ENCODE assay signal across 16 mouse cellular contexts in the genomic region with DNA sequence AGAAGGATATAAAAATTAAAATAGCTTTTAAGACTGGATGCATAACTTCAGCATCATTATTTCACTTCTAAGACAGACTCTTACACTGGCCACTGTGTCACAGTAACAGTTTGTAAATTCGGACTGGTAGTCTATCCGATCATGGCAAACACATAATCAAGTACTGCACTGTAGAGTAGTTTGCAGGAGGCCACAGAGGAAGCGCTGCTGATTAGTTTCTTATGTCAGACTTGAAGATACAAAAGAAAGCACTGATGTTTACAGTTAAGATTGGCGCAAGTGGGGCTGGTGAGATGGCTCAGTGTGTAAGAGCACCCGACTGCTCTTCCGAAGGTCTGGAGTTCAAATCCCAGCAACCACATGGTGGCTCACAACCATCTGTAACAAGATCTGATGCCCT.
"Had no signal": no experiment of that assay in that cellular context is flagged by ENCODE, and none has a peak within 500 bp of the region (broad histone marks: within the 10 kb centered on the region; RNA-seq: fewer than 3 reads in every experiment).

No protein-coding gene starts in this region.

- H3K4me1 ChIP-seq: neural tube, embryonic 13.5 days; neural tube, embryonic 15.5 days; stomach, embryonic 15.5 days had no signal

- H3K36me3 ChIP-seq: neural tube, embryonic 13.5 days; stomach, embryonic 15.5 days had no signal

- DNase-seq: retina, postnatal 1 day; right cerebral cortex, adult 18-20 months; right cerebral cortex, postnatal 14 days; right cerebral cortex, postnatal 25 days; right cerebral cortex, postnatal 4 days; spleen, adult 18-20 months; thymus, adult 18-20 months; thymus, adult 2 months; thymus, postnatal 14 days; thymus, postnatal 25 days; thymus, postnatal 36 days; thymus, postnatal 4 days had no signal

- H3K4me2 ChIP-seq: neural tube, embryonic 13.5 days; neural tube, embryonic 15.5 days; stomach, embryonic 15.5 days had no signal

- H3K4me3 ChIP-seq: neural tube, embryonic 13.5 days; neural tube, embryonic 15.5 days; stomach, embryonic 15.5 days had no signal

- H3K27me3 ChIP-seq: neural tube, embryonic 13.5 days; neural tube, embryonic 15.5 days; stomach, embryonic 15.5 days had no signal

- H3K27ac ChIP-seq: neural tube, embryonic 13.5 days; neural tube, embryonic 15.5 days; stomach, embryonic 15.5 days; stomach, postnatal 0 days had no signal

- H3K9me3 ChIP-seq: neural tube, embryonic 13.5 days; neural tube, embryonic 15.5 days; stomach, embryonic 15.5 days had no signal

- H3K9ac ChIP-seq: neural tube, embryonic 13.5 days; neural tube, embryonic 15.5 days; stomach, embryonic 15.5 days had no signal
